9 mouse cellular contexts compared by ENCODE assay signal in genomic region chr3:86546471-86547250, GRCm38 (mm10). TPM values are rescaled to one million over a fixed set of nuclear protein-coding genes. Genes with fewer than 3 reads are reported as not detected.
A peak's percentile ranks its signal among the peaks of the same experiment; 100 is the strongest.
DNase-seq lines count a peak whose midpoint lies in the region; ATAC-seq and TF ChIP-seq lines count a peak whose summit lies in the region.
"Had no signal": no experiment of that assay in that cellular context is flagged by ENCODE, and none has a peak within 500 bp of the region (broad histone marks: within the 10 kb centered on the region; RNA-seq: fewer than 3 reads in every experiment).

No protein-coding gene starts in this region.

- H3K36me3 ChIP-seq in heart, adult 2 months (ENCODE audit: control insufficient read depth, insufficient read depth, low read length): no peaks in the 10 kb centered on the region
- H3K36me3 ChIP-seq in midbrain, embryonic 16.5 days (ENCODE audit: control insufficient read depth, insufficient read depth, low read length): no peaks in the 10 kb centered on the region
- H3K36me3 ChIP-seq in stomach, embryonic 14.5 days (ENCODE audit: control insufficient read depth, insufficient read depth, low read length): no peaks in the 10 kb centered on the region

- TF ChIP-seq POLR2A in heart, adult 2 months (IDR thresholded peaks at IDR 0.05; ENCODE audit: insufficient read depth, low read depth, low read length): no peak

- no peaks in the 10 kb centered on the region for H3K79me2 ChIP-seq in heart, adult 2 months (replicated peaks; ENCODE audit: control insufficient read depth, insufficient read depth, low read length)

- ATAC-seq in midbrain, embryonic 16.5 days: 0 out of 2 replicates have a peak, but pooled peaks have one; percentile 7
- peak; percentile 42; the same call in 1 of the 2 replicates for ATAC-seq in stomach, embryonic 14.5 days (ENCODE audit: insufficient number of reproducible peaks, insufficient read depth, low FRiP score, low read depth)

- DNase-seq in ovary, postnatal 10 days (ENCODE audit: low spot score): peak; percentile 15
- DNase-seq in ovary, adult 18-20 months (ENCODE audit: low spot score): no peak
- DNase-seq in embryo, embryonic 9.5 days (ENCODE audit: extremely low spot score): peak; percentile 77
- DNase-seq in heart, adult 2 months: peak; percentile 53 to 58
- peak; percentile 36 for DNase-seq in kidney, adult 11 months
- DNase-seq in liver: peak; percentile 34

- no peak for TF ChIP-seq EP300 in heart, adult 2 months (IDR thresholded peaks at IDR 0.05; ENCODE audit: insufficient read depth, low read depth, low read length)

- WGBS in heart, adult 2 months: 7% methylated on average over 45 of the region's 45 CpGs
- 1% methylated on average over 45 of the region's 45 CpGs for WGBS in midbrain, embryonic 16.5 days
- under 1% methylated on average over 45 of the region's 45 CpGs for WGBS in stomach, embryonic 14.5 days

- H3K9me3 ChIP-seq in midbrain, embryonic 16.5 days (replicated peaks; ENCODE audit: control insufficient read depth, low read length, poor library complexity, severe bottlenecking): no peaks in the 10 kb centered on the region
- H3K9me3 ChIP-seq in stomach, embryonic 14.5 days (ENCODE audit: control insufficient read depth, low read depth, low read length): no peaks in the 10 kb centered on the region

- no peak overlapping the region for H3K27ac ChIP-seq in heart, adult 2 months
- H3K27ac ChIP-seq in midbrain, embryonic 16.5 days (ENCODE audit: low read length): peak overlapping the region; percentile 90
- H3K27ac ChIP-seq in stomach, embryonic 14.5 days (ENCODE audit: low read length): peak overlapping the region; percentile 48; the same call in 1 of the 2 replicates

- peaks cover 10% of the 10 kb centered on the region for H3K27me3 ChIP-seq in heart, adult 2 months (ENCODE audit: control insufficient read depth, insufficient read depth, low read length)
- H3K27me3 ChIP-seq in midbrain, embryonic 16.5 days (ENCODE audit: control insufficient read depth, insufficient read depth, low read depth, low read length): peaks cover 3% of the 10 kb centered on the region; the same call in 1 of the 2 replicates
- peaks cover 30% of the 10 kb centered on the region for H3K27me3 ChIP-seq in stomach, embryonic 14.5 days (ENCODE audit: control insufficient read depth, insufficient read depth, low read length)
- H3K27me3 ChIP-seq: CH12.LX had no signal

- H3K4me2 ChIP-seq in midbrain, embryonic 16.5 days (ENCODE audit: low read length): peak overlapping the region; percentile 74
- peak overlapping the region; percentile 42 for H3K4me2 ChIP-seq in stomach, embryonic 14.5 days (replicated peaks; ENCODE audit: low read depth, low read length)

- peak overlapping the region; percentile 40 for H3K4me3 ChIP-seq in heart, adult 2 months
- peak overlapping the region; percentile 53 for H3K4me3 ChIP-seq in midbrain, embryonic 16.5 days (ENCODE audit: low read depth, low read length)
- peak overlapping the region; percentile 29 for H3K4me3 ChIP-seq in stomach, embryonic 14.5 days (ENCODE audit: low read depth, low read length)

- TF ChIP-seq CTCF in heart, adult 2 months (IDR thresholded peaks at IDR 0.05): no peak

- no peak overlapping the region for H3K9ac ChIP-seq in heart, adult 2 months (ENCODE audit: low read depth, low read length)
- H3K9ac ChIP-seq in midbrain, embryonic 16.5 days (ENCODE audit: low read depth, low read length): peak overlapping the region; percentile 81
- H3K9ac ChIP-seq in stomach, embryonic 14.5 days (replicated peaks; ENCODE audit: low read depth, low read length): peak overlapping the region; percentile 14; the same call in 1 of the 2 replicates

- peaks cover 2% of the 10 kb centered on the region; the same call in 1 of the 2 replicates for H3K4me1 ChIP-seq in heart, adult 2 months (ENCODE audit: control insufficient read depth, insufficient read depth, low read length)
- H3K4me1 ChIP-seq in midbrain, embryonic 16.5 days (ENCODE audit: control insufficient read depth, insufficient read depth, low read length): peaks cover 4% of the 10 kb centered on the region; the same call in 1 of the 2 replicates
- H3K4me1 ChIP-seq in stomach, embryonic 14.5 days (ENCODE audit: control insufficient read depth, insufficient read depth, low read length): peaks cover 5% of the 10 kb centered on the region

- intact Hi-C loops in heart, adult 2 months (cut with DNase I): loop anchor here (10.0 kb wide), 1 partner anchor 238 kb away; no protein-coding TSS in a partner anchor

RNA-seq across cellular contexts. Expression of gene Mab21l2, which starts 1.8 kb away (rescaled TPM):
- under 1 TPM in 1 of 2 experiments, not detected in 1; 0.09 TPM for total RNA-seq in heart, adult 2 months (2021)
- polyA plus RNA-seq in heart, adult 2 months (2012; rRNA removed): 0.20 and 0.29 TPM in 2 replicates
- polyA plus RNA-seq in midbrain, embryonic 16.5 days (2015; fragmentation: Nextera tagmentation; extraction: Ambion mirVana): 53.9 and 67.8 TPM in 2 replicates
- polyA plus RNA-seq in stomach, embryonic 14.5 days (2014; fragmentation: Nextera tagmentation; extraction: Ambion mirVana): 14.0 and 14.3 TPM in 2 replicates

Comparison
In these comparisons a context has a peak if more than half of its experiments do, and no peak if none do; other contexts are left out.
1. RNA of gene Mab21l2, which starts 1.8 kb away (polyA plus RNA-seq): 53.9 to 67.8 TPM in midbrain, embryonic 16.5 days and 14.0 to 14.3 TPM in stomach, embryonic 14.5 days; 0.20 to 0.29 TPM in heart, adult 2 months; every median in the first group is over 10 times any median in the second.
2. Peak in every context shown above with its lines, with median percentiles within 50 percentile points of each other: H3K4me3 ChIP-seq.